Mouse (Mus musculus): ENCODE data around the gene Ptprj.
"Not testable (repeated sequence)": the region's sequence is repeated elsewhere in the genome, so short reads cannot be mapped to it uniquely, and the experiment has no call there.

Gene Ptprj

DNA sequence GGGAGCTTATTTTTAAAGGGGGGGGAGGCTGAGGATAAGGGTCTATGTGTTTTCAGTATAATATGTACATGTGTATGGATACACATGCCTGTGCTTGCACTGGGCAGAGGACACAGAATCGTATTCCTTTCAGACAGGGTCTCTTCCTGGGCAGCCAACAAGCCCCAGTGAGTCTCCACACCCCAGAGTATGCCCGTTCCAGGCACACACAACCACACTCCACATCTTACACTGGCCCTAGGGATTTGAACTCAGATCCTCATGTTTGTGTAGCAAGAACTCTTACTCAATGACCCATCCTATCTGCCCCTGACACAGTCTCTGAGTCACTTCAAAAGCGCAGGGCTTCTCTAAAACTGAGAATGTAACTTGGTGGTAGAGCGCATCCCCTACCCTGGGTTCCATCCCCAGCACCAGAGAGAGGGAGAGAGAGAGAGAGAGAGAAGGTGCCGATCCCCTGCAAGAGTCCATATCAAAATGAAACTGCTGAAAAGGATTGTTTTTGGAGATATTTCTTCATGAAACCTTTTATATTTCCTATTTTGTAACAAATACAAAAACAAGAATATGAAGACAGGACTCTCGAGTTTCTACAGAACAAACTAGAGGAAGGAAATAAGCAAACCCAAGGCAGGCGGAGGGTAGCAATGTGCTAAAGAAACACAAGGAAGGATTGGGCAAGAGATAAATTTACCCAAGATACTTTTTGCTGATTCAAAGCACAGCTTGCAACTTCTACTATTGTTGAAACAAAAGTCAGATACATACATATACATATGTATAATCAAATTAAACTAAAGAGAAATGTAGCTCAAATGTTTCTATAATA lies 2.8 kb downstream of the Ptprj start:
- DNase-seq (ENCODE audit: low read depth, low spot score): no peak

DNA sequence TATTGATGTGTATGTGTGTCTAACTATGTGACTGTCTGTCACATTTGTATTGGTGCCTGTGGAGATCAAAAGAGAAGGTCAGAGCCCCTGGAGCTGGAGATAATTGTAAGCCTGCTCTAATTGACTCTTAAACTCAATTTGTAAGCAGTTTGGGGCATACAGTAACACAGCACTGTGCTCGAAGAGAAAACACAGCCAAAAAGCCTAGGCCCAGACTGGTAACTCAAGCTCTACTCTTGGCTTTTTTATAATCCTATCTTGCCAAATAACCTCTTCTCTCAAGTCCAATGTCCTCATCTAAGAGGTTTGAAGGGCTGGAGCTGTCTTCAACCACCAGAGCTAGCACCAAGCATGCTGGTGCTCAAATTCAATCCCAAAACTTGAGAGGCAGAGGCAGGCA lies 3.5 kb downstream of the Ptprj start:
- no peak for DNase-seq (ENCODE audit: low read depth, low spot score)

DNA sequence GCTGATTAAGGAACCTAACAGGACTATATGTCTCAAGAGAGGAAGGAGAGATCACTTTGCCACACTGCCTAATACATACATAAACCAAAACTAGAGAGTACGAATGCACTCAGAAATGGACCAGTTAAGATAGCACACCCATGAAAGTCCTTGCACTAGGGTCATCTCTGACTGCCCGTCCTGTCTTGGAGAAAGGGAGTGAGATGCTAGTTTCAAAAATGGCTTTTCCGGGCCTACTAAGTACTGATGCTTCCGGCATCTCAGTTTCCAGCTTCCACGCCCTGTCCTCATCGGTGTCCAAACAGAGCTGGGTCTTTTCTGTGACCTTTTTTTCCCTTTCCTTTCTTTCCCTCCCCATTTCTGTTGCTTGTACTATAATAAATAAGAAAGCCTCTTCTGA lies 4.0 kb downstream of the Ptprj start:
- DNase-seq (ENCODE audit: low read depth, low spot score): no peak

DNA sequence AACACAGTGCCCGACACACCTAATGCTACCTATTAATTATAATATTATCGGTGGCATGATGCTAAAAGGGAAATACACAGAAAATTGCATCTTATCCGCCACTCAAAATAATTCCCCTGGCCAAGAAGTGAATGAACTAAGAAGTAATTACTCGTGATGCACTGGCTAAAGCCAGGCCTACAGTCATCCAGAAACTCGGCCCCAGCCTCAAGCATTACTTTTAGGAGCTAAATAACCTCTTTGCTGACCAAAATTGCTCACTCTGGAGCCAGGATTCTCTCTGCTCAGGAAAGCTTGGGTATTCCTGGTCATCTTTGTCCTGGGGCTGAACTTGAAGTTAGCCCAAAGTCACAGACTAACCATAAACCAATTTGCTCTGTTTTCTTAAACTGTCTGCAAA lies 4.7 kb downstream of the Ptprj start:
- DNase-seq (ENCODE audit: low read depth, low spot score): no peak

DNA sequence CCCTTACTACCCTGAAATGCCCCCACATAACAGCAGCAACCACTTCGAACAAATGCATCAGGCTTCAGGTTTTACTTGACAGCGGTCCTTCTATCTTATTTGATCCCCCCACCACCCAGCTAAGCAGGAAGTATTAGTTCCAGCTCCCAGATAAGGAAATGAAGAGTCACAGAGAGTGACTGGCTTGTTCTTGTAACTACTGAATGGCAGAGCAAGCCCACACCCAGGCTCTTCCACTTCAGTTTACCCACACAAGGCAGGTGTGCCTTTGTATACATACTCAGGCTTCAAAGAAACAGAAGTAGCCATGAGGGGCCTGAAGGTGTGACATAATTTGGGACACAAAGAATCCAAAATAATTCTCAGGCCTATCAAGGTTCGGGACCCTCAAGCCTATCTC lies 5.3 kb downstream of the Ptprj start:
- DNase-seq (ENCODE audit: low read depth, low spot score): no peak

DNA sequence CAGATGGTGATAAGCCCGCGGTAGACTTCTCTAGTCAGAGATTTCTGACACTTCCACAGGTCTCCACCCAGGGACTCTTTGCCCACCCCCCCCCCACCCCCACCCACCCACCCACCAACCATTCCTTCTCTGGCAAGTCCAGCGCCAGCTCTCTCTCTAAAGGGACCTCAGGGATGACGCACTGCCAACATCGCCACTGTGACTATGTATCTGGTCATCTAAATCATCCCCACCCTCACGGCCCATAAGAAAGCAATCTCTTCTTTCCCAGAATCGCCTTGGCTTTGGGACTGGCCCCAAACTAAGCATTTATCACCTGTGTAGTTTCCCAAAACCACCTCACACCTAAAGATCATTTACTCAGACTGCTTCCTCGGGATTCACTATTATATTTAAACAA lies 5.9 kb downstream of the Ptprj start:
- no peak for DNase-seq (ENCODE audit: low read depth, low spot score)

DNA sequence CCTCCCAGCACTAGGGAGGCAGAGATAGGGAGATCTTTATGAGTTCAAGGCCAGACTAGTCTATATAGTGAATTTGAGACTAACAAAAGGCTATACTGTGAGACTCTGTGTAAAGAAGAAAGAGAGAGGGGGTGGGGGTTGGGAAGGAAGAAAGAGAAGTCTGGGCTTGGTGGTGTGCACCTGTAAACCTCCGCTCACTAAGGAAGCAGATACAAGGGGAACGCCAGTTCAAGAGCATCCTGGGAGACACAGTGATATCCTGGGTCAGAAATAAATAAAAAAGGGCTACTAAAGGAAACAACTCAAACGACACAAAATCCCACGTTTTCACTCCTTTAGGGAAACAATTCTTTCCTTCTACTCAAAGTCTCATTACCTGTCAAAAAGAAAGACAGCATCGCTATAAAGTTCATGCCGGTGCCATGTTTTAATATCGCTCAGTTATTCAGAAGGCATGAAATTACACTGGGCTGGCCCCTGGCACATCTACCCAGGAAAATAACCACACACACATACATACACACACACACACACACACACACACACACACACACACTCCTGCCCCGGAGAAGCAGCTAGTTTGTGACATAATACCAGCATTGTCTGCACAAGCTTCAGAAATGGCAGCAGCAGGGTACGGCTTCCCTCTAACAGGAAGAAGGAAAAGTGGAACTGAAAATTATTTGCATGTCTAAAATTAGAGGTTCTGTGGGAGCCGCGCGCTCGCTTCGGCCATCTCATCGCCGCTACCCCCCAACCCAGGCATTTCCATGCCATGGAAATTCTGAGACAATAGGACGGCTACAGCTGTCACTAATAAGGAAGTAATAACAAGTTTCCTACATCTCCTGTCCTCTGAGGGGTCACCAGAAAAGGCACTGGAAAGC lies 6.6 kb downstream of the Ptprj start:
- no peak for DNase-seq (ENCODE audit: low read depth, low spot score)

DNA sequence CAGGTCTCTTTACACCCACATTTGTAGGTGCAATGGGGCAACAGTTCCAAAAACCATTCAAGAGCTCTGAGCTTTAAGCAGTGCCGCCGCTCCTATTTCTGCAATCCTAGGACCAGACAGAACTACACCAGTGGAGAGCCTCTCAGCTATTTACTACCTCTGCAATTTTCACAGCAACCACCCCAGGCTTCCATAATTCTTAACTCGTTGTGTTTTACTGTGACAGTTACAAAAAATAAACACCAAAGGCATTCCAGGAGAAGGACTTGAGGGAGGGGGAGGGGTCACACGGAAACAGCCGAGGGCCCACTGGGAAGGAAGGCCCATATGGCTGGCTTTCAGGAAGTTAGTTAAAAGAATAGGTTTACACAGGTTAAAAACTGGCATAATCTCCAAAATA lies 8.3 kb downstream of the Ptprj start:
- DNase-seq (ENCODE audit: low read depth, low spot score): no peak

DNA sequence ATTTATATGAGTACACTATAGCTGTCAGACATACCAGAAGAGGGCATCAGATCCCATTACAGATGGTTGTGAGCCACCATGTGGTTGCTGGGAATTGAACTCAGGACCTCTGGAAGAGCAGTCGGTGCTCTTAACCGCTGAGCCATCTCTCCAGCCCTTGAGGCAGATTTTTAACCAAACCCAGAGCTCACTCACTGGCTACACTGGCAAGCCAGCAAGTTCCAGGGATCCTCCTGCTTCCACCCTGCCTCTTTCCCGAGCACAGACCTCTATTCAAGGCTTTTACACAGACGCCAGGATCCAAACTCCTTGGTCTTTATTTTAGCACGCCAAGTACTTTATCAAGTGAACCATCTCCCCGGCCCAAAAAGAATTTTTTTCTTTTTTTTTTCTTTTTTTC lies 9.0 kb downstream of the Ptprj start:
- not testable (repeated sequence) for DNase-seq (ENCODE audit: low read depth, low spot score)

DNA sequence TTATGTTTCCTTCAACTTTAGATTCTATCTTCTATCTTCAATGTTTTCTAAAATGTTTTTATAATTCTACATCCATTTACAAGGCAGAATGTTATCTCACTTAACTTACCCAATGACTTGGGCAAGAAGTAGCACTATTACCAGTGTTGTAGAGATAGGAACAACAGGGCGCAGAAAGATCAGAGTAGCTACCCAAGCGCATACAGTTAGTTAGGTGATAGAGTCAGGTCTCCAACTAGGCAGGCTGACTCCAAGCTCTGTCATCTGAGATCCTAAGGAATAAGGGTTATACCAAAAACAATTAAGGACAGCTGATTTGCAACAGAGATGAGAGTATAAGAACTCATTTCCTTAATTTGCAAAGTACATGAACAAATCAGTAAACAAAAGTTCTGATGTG lies 9.6 kb downstream of the Ptprj start:
- DNase-seq (ENCODE audit: low read depth, low spot score): no peak

DNA sequence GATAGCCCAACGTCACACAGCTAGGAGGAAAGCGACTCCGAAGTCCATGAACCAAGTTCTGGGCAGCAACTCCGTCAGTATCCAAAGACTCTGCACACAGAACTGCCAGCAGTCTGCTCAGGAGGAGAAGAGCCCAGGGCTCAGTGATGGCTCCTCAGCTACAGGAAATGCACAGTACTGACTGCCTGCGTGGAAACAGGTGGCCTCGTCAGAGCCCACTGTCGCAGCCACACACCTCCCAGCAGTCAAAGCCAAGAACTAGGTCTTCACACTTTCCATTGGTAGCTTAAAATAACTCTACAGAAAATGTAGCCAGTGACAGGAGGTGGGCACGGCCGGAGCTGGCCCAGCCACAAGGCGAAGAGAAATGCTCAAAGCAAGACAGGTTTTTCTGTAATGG lies 10.2 kb downstream of the Ptprj start:
- no peak for DNase-seq (ENCODE audit: low read depth, low spot score)

DNA sequence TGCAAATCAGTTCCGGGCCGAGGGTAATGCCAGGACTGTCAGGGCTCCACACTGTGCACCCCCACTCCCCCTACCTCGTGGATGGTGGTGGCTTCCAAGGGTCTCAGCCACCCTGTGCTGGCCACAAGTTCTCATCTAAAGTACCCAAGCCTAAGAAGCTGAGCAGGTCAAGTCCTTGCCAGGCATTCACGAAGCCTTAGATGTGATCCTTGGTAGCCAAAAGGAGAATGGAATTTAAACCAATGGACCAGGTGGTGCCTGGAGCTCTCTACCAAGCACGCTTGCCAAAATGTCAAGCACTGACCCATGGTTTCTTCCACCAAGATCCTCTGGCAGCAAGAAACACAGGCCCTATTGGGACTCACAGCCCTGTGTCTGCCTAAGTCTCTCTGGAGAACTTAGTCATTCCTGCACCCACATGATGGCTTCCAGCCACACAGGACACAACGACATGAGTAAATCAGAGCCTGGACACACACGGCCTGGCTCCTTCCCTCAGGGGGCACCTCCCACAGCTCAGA lies 11.4 kb downstream of the Ptprj start:
- peak; percentile 40 for DNase-seq (ENCODE audit: low read depth, low spot score)

DNA sequence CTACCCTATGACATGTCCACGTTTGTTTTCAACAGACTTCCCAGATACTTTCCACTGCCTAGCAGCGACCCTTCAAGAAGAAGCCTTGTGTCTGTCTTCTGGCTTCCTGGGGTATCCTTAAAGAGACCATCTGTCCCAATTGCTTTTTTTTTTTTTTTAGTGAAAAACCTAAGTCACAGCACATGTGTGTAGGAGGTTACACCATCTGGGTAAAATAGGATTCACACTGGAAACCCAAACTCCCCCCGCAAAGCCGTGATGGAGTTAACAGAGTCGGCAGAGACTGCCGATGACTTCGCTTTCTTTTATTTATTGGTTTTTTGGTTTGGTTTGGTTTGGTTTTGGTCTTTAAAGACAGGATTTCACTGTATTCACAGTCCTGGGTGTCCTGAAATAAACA lies 12.4 kb downstream of the Ptprj start:
- DNase-seq (ENCODE audit: low read depth, low spot score): no peak

DNA sequence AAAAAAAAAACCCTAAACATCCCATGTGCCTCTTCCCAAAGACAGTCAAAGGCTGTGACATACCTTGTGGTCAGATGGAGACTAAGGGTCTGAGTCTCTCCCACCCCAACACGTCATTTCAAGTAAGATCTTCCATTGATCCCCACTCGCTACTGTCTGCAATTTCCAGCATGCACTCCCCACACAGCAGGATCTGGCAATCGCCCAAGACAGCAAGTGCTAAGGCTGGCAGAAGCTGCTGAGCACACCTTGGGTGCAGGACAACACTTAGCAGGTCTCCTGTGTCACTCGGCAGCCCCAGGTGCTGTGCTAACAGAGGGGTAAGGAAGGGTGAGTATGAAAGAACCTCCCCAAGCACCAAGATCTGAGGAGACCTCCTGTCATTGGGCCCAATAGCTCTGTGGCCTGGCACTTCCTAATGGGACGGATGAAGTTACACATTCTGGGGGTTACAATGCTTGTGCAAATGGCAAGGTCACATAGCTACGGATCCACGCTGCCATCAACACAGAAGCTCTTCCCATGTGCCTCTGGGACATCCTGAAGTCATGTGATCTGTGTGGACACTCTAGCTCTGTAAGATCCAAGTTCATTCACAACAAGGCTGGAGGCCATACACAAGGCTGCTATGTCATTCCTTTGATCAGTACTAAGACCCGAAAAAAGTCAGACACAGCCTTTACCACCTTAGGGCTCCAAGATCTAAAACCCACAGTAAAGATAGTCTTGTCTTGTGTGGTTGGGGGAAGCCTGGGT lies 13.5 kb downstream of the Ptprj start:
- DNase-seq (ENCODE audit: low read depth, low spot score): no peak

DNA sequence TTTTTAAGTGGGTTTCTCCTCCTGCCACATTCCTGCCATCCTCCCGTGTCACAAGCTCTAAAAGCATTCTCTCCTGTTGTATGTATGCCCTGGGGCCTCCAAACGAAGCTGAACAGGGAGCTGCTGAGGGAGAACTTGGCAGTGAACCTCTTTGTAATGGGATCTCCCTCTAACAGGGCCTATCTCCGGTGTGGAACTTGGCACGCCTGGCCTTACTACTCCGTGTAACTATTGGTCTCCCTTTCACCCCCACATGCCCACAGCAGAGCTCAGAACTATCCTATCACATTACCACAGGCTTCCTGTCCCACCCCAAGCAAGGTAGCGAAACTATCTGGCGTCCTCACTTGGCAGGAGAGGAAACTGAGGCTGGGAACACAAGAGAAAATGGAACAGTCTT lies 14.4 kb downstream of the Ptprj start:
- peak; percentile 73 for DNase-seq (ENCODE audit: low read depth, low spot score)

DNA sequence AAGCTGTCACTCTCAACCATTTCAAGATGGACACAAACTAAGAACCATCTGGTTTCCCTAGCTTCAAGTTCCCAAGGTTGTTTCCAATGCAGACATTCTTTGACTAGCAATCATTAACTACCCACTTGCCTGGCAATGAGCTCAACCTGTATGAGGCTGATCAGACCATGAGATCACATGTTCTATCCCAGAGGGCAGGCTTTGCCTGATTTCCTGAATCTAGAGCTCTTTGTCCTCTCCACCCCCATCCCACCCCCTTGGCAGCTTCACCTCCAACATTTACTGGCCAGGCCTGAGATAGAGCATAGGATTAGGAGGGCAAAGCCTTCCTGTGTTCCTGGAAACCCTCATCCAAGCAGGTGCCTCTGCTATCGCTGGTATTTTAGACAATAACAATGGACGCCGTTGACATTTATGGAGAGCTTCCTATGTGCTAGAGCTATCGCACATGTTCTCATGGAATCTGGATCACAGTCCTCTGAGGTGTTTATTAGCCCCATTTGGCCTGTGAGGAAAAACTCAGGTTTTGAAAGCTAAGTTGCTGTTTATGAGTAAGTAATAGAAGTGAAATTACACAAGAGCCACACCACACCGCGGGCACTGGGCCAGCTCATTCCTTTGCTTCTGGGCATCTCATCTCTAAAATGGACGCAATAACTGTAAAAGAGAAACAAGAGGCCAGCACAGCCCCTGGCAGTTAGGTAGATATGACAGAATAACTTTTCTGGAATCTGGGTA lies 15.1 kb downstream of the Ptprj start:
- peak; percentile 52 for DNase-seq (ENCODE audit: low read depth, low spot score)

DNA sequence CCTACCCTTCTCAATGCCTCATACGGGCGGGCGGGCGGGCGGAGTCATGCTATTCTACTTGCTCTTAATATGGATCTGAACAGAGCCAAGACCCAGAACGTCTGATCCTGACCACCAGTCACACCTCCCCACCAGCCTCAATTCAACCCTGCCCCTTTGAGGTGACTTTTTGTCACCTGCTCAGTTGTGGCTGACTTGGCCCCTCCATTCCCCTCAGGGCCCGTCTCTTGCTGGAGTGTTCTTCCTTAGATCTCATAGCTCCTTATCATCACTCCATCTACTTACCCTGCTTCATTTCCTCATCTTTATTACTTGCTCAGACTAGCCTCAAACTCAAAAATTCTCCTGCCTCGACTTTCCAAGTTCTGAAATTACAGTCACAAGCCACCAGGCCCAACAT lies 15.9 kb downstream of the Ptprj start:
- DNase-seq (ENCODE audit: low read depth, low spot score): no peak

DNA sequence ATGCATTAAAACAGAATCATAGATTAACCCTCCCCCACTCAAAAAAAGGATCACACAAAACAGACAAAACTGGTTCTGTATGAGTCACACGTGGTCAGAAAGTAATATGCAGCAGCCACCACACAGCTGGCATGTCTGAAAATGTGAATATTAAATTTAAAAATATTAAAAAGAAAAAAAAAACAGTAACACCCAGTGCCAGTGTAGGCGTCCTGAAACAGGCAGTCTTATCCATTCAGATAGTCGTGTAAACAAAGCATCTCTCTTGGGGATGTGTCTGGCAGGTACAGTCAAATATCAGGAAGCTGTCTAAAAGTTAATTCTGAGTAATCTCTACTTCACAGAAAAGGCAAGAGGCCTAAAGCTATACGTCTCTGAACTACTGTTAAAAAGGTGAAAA lies 17.3 kb downstream of the Ptprj start:
- DNase-seq (ENCODE audit: low read depth, low spot score): peak; percentile 40

DNA sequence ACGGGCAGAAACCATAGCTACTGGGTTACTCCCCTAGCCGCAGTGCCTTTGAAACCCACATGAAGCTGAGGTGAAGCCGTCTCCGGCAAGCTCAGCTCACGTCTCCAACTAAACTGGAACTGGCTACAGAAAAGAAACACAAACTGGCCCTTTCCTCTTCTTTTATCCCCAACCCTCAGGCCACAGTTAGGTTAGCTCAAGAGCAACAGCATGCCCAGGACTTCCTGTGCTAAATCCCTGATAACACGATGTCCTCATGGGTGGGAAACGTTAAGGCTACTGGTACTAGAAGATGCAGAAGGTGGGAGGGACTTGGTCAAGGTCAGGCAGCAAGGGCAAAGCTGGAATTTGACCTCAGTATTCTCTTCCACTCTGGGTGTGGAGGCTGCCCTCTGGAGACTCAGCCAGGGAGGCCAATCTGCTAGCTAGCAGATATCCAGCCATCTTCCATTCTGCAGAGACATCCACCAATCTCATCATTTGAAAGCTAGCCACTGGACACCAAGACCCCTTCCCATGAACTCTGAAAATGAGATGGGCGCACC lies 18.2 kb downstream of the Ptprj start:
- DNase-seq (ENCODE audit: low read depth, low spot score): no peak

DNA sequence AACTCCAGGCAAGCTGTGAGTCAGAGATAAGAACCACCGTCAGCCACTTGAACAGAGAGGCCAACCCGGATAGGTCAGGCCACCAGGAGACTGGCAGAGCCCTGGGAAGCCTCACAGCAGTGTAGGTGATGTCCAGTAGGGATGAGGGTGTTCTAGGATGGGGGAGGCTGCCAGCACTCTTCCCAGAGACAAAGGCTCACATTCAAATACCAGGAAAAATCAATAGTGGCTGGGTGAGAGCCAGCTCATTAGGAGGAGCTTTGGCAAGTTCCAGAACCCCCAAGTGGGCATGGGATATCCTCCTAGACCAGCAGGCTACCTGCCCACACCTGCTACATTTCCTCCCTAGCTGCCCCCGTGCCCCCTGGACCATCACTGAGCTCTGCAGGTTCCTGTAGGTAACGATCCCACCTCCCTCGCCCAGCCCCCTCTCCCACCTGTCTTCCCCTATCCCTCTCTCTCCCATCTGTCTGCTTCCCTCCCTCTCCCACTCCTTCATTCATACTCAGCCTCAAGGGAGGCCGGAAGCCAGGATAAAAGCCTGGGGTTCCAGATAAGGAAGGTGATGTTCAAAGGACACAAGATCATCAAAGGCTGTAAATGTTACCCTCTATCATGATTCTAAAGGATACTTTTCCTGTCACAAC lies 20.1 kb downstream of the Ptprj start:
- no peak for DNase-seq (ENCODE audit: low read depth, low spot score)
